10 mouse cellular contexts compared by ENCODE assay signal in the genomic region with DNA sequence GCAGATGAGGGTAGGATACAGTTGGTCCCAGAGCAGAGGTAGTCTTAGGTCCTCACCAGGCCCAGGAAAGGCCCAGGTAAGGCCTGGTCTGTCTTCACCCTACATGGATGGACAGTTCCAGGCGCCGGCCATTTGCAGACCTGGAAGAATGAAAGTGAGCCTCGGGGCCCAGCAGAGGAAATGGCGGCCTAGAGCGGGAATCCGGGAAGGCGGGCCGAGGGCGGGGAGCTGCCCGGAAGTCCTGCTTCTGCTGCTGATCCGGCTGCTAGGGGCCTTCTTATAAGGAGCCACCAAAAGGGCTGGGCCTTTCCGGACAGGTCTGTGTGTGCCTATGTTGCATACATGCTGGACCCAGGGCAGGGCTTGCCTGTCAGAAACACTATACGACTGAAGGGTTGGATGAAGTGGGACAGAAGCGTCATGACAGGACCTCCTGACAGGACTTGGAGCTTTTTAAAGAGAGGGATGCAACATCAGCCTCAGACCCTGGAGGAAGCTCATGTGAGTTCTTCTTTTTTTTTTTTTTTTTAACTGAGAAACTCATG. TPM values are rescaled to one million over a fixed set of nuclear protein-coding genes. Genes with fewer than 3 reads are reported as not detected.
A peak's percentile ranks its signal among the peaks of the same experiment; 100 is the strongest.
DNase-seq lines count a peak whose midpoint lies in the region; ATAC-seq lines count a peak whose summit lies in the region.
"Had no signal": no experiment of that assay in that cellular context is flagged by ENCODE, and none has a peak within 500 bp of the region (broad histone marks: within the 10 kb centered on the region; RNA-seq: fewer than 3 reads in every experiment).

No protein-coding gene starts in this region.

- DNase-seq in gastrocnemius, postnatal 36 days = peak; percentile 53 to 56
- DNase-seq in gastrocnemius, adult 18-20 months (ENCODE audit: low spot score) = no peak
- DNase-seq in right cerebral cortex, postnatal 14 days = peak; percentile 16
- no peak for DNase-seq in right cerebral cortex, postnatal 25 days
- DNase-seq in kidney, postnatal 10 days = peak; percentile 83
- DNase-seq: thymus, adult 18-20 months had no signal

- intact Hi-C loops in gastrocnemius, postnatal 36 days (cut with DNase I) = no loop called here

- ATAC-seq in frontal cortex, adult (ENCODE audit: low TSS enrichment) = no peak
- no peak for ATAC-seq in activated CD4-positive, CD25-positive, alpha-beta regulatory T cell, adult 4 months
- ATAC-seq: Patski had no signal

RNA-seq across cellular contexts. Expression of a gene that starts 50.5 kb away (rescaled TPM):
- total RNA-seq in gastrocnemius, postnatal 36 days (2021) = 10 to 100 TPM; 14.5 to 16.5 TPM
- 10 to 100 TPM; 21.9 to 22.2 TPM for total RNA-seq in gastrocnemius, adult 18-20 months (2021)
- polyA plus RNA-seq in activated CD4-positive, CD25-positive, alpha-beta regulatory T cell, adult 4 months (2017; shearing (Covaris generic)) = under 1 TPM in 1 of 2 experiments, not detected in 1; 0.09 TPM
- total RNA-seq: megakaryocyte-erythroid progenitor cell, adult 5-6 weeks had no signal

Comparison
In these comparisons a context has a peak if more than half of its experiments do, and no peak if none do; other contexts are left out.
1. DNase-seq: peak in gastrocnemius, postnatal 36 days (2 of 2), right cerebral cortex, postnatal 14 days (single experiment) and kidney, postnatal 10 days (single experiment); none in gastrocnemius, adult 18-20 months (single experiment) and right cerebral cortex, postnatal 25 days (single experiment).